Mouse (Mus musculus): Measurements from ENCODE around the gene Inpp5d.

Inpp5d gene

DNA sequence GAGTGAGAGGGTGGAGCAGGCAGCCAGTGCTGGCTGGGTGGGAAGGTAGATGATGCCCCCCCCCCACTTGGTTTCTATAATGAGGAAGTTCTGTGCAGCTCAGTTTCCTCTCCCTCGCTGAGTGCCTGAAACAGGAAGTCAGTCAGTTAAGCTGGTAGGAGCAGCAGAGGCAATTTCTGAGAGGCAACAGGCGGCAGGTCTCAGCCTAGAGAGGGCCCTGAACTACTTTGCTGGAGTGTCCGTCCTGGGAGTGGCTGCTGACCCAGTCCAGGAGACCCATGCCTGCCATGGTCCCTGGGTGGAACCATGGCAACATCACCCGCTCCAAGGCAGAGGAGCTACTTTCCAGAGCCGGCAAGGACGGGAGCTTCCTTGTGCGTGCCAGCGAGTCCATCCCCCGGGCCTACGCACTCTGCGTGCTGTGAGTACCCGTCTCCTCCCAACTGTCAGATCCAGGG, at the start of gene Inpp5d:
Gene Inpp5d (plus strand): TSS at position 102 of the 458 bp plus-strand sequence.
- DNase-seq (ENCODE audit: low spot score in 2 of 2), result no peak

- DNase-seq (ENCODE audit: low spot score in 2 of 2), result no peak
Observed at GRCm38 (mm10) chr1:87573261-87573660, 46.9 kb upstream of the Inpp5d start.

DNA sequence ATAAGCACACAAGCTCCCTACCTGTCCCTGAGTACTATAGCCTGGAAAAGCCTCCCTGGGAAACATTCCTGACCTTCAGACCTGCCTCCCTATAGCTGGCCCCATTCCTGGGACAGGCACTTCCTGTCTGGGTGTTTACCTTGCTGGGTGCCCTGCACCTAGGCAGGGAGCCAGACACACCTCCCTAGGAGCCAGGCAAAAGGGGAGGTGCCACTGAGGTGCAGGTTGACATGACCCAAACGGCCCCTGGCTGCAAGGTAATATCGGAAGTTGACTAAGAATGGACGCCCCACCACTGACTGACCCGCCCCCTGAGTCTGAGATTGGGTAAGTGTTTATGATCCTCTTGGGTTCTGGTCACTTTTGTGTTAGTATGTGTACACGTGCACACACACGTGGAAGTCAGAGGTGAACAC, 46.3 kb upstream of the Inpp5d start, which contains the start of gene Ngef:
Gene Ngef (minus strand): TSS at position 71 of the 416 bp plus-strand sequence.
- no peak for DNase-seq (ENCODE audit: low spot score in 2 of 2)

- DNase-seq (ENCODE audit: low spot score in 2 of 2), result no peak
Observed at GRCm38 (mm10) chr1:87574353-87574752, 45.8 kb upstream of the Inpp5d start.

GRCm38 (mm10) chr1:87574785-87575184, 45.3 kb upstream of the Inpp5d start:
- peak in 1 of 2 experiments; percentile 42 for DNase-seq (ENCODE audit: low spot score in 2 of 2)

DNA sequence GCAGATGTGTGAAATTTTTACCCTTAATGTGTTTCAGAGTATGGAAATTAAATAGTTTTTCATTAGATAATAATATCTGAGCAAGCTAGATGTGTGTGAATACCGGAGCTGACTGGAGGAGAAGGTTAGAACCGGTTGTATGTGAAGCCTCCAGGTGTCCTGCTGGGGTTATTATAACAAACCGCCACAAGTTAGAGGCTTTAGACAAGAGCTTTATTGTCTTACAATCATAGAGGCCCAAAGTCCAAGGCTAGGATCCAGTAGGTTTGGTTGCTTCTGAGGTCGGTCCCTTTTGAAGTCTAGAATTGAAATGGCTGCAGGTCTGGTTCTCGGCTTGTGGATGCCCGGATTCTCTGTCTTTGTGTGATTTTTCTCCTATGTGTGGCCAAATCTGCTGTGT, 41.1 kb upstream of the Inpp5d start:
- DNase-seq (ENCODE audit: low spot score in 2 of 2), result no peak

DNA sequence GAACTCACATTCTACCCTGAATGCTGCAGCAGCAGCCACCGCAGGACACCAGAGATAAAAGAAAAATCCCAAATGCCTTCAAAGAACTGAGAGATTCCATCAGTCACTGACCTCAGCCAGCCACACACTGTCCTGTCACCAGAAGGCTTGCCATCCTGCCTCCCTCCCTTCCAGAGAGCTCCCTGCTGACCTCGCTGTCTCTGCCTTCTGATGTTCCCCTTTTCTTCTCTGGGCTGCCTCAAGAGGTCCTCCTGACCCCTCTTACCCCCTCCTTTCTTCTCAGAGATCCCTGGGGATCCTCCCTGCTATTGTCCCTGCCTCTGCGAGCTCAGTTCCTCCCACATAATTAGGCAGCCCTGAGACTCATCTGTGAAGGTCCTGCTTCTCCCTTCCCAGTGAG, 39.3 kb upstream of the Inpp5d start:
- no peak for DNase-seq (ENCODE audit: low spot score in 2 of 2)

- DNase-seq (ENCODE audit: low spot score in 2 of 2), result peak; percentile 59 to 74
Observed at GRCm38 (mm10) chr1:87589162-87589561, 30.9 kb upstream of the Inpp5d start.

DNA sequence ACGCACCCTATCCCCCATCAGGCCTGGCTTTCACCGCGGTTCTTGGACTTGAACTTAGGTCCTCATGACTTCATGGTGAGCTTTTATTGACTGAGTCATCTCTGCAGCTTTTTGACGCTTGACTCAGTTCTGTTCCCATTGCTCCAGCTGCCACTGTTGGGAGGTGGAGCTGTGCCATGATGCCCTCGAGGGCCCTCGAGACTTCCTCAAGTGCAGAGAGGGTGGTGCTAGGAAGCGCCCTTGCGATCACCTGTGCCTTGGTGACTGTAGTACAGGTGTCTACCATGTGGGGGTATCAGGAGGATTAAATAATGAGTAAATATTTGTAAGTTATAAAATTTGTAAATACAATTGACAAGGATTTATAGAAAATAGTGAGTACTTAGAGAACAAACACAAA, 30.1 kb upstream of the Inpp5d start:
- DNase-seq (ENCODE audit: low spot score in 2 of 2), result no peak

- peak; percentile 68 for DNase-seq (ENCODE audit: low spot score in 2 of 2)
Observed at GRCm38 (mm10) chr1:87594261-87594660, 25.9 kb upstream of the Inpp5d start.

- no peak for DNase-seq (ENCODE audit: low spot score in 2 of 2)
Observed at GRCm38 (mm10) chr1:87594671-87595070, 25.4 kb upstream of the Inpp5d start.

- DNase-seq (ENCODE audit: low spot score in 2 of 2), result no peak
Observed at GRCm38 (mm10) chr1:87600533-87600932, 19.6 kb upstream of the Inpp5d start.

- DNase-seq (ENCODE audit: low spot score in 2 of 2), result no peak
Observed at GRCm38 (mm10) chr1:87601801-87602200, 18.3 kb upstream of the Inpp5d start.

- peak in 1 of 2 experiments; percentile 68 for DNase-seq (ENCODE audit: low spot score in 2 of 2)
Observed at GRCm38 (mm10) chr1:87603389-87603788, 16.7 kb upstream of the Inpp5d start.

DNA sequence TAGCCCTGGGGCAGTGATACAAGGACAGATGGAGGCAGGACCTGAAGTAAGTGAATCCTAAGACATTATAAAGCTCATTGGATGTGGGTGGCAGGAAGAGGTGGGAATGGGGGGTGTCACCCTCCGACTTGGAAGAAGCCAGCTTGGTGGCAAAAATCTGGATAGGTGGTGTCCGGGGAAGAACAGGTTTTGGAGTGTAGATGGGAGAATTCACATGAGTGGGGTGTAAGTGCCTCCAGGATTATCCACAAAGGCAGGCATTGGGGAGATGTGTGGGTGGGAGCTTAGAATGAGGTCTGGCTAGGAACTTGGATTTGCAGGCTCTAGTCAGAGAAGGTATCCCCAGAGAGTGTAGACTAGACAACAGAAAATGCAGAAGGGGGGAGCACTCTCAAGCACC, 14.8 kb upstream of the Inpp5d start:
- peak in 1 of 2 experiments; percentile 65 for DNase-seq (ENCODE audit: low spot score in 2 of 2)

GRCm38 (mm10) chr1:87607385-87608091, 12.6 kb upstream of the Inpp5d start:
- DNase-seq (ENCODE audit: low spot score in 2 of 2), result peak in 1 of 2 experiments; percentile 88

DNA sequence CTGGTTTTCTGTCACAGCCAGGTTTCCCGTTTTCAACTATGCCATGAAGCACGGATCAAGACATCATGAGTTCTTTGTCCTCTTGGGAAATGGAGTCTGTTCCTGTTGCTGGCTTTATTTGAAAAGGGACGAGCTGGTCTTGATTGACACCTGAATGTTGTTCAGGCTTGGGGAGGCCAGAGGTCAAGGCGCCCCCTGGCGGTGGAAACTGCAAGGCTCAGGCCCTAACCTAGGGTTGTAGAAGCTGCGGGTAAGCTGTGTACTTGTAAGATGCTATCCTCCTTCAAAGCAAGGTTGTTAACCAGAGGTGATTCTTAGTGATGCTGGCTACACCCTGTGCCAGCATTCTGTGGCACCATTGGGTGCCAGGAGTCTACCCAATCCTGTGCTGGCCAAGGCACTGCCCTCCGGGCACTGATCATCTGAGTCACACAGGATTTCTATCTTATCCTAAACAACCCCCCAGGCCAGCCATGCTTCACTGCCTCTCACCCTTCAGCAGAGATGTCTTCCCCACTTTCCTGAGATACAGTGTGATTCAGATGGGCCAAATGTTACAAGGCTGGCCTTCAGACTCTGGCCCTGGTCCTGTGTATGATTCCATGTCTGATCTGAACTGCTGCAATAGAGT, 11.6 kb upstream of the Inpp5d start:
- DNase-seq (ENCODE audit: low spot score in 2 of 2), result peak in 1 of 2 experiments; percentile 43

DNA sequence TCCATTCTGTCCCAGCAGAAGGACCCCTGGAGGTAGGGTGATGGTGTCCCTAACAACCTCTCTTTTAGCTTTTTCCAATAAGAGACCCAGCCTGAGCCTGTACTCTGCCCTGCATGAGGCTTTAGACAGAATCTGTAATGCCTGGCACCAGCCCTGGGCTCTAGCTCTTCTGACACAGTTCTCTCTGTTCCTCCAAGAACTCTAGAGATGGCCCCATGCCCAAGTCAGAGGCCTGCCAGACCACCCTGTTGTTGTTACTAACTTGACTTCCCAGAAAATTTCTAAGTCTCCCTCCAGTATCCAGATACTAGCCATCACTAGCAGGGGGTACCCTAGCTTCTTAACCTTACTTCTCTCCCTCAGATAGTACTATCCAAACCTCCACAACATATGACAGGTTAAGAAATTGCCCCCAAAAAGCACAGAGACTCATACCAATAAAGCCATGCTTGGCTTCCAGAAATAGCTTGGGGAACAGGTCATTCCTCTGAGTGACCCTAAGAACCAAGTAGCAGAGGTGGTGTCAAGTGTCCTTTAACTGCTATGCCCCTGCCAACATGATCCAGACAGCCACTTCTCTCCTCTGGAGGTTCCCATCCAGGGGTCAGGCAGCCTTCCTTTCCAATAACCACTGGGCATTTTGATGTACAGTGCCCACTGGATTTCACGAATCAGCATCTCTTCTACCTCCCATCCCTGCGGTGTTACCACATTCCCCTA, 5.4 kb upstream of the Inpp5d start:
- DNase-seq (ENCODE audit: low spot score in 2 of 2), result no peak

DNA sequence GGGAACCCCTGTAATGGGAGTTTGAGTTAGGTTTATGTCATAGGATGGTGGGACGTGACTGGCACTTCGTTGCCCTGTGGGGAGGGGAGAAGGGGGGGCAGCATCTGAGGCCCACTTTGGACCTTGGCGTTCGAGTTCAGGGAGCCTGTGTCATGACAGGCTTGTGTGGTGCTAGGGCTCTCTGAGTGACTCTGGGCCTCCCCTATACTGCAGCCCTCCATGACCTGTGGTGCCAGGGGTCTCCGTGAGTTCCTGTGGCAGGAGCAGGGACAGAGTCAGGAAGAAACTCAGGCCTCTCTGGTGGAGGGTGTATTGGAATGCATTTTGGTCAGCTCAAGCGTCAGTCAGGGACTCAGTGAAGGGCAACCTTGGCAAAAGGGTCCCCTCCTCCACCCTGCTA, 581 bp downstream of the Inpp5d start:
- no peak for DNase-seq (ENCODE audit: low spot score in 2 of 2)

- no peak for DNase-seq (ENCODE audit: low spot score in 2 of 2)
Observed at GRCm38 (mm10) chr1:87621146-87621857, 1.2 kb downstream of the Inpp5d start.

DNA sequence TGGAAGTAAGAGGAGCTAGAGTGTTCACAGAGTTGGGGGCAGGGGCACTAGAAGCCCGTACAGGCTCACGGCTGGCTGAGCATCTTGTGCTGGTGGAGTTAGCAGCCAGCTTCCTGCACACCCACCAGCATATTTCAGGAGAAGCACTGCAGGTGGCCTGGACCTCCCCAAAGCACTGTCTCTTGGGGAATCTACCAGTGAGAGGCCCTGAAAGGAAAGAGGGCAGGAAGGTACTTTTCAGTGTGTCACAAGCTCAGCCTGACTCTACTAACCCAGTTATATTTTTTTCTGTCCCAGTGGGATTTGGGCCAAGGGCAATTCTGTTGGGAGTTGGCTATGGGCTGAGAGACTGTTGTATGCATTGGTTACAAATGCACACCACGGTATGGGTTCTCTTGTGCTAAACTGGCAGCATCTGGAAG, 1.8 kb downstream of the Inpp5d start:
- DNase-seq (ENCODE audit: low spot score in 2 of 2), result peak in 1 of 2 experiments; percentile 53

Measured in left cerebral cortex, adult 9 months (tissue).